Mouse (Mus musculus) limb, embryonic 12.5 days (tissue): ENCODE measurements at regions not wholly inside any gene's neighbourhood (a gene's known extent, or its start where the extent isn't known, plus 50 kb on each side); places are given as distances from the start of the nearest gene placed in this dataset.

Experiments used
- ATAC-seq: fragments of 200-750 bp; cut with Nextera tagmentation; 2 replicates; pipeline ENCODE4 v1.8.0; 2017; ENCODE audit warnings: low read depth, moderate TSS enrichment; ENCODE audit not compliant: insufficient number of reproducible peaks, insufficient read depth, low FRiP score, low TSS enrichment
- H3K27ac ChIP-seq: fragments of 300-500 bp; sonication (generic); 2 replicates; pipeline ENCODE4 v1.5.1; 2016; ENCODE audit warnings: mild to moderate bottlenecking, moderate library complexity
- H3K27me3 ChIP-seq: fragments of 300-500 bp; sonication (generic); 2 replicates; pipeline ENCODE4 v1.6.1; 2016; ENCODE audit warnings: mild to moderate bottlenecking, moderate library complexity
- H3K36me3 ChIP-seq: fragments of 300-500 bp; sonication (generic); 2 replicates; pipeline ENCODE4 v1.6.1; 2016; ENCODE audit warnings: mild to moderate bottlenecking, moderate library complexity
- H3K4me1 ChIP-seq: fragments of 300-500 bp; sonication (generic); replicated peaks from 2 replicates; pipeline ENCODE4 v1.6.1; 2016
- H3K4me2 ChIP-seq: fragments of 300-500 bp; sonication (generic); 2 replicates; pipeline ENCODE4 v1.6.1; 2016; ENCODE audit warnings: mild to moderate bottlenecking, moderate library complexity
- H3K4me3 ChIP-seq: fragments of 300-500 bp; sonication (generic); replicated peaks from 2 replicates; pipeline ENCODE4 v1.5.1; 2016; ENCODE audit warnings: mild to moderate bottlenecking
- H3K9ac ChIP-seq: fragments of 300-500 bp; sonication (generic); replicated peaks from 2 replicates; pipeline ENCODE4 v1.6.1; 2016; ENCODE audit warnings: mild to moderate bottlenecking, moderate library complexity
- H3K9me3 ChIP-seq: fragments of 300-500 bp; sonication (generic); 2 replicates; pipeline ENCODE4 v1.6.1; 2016; ENCODE audit warnings: mild to moderate bottlenecking, moderate library complexity
- WGBS: fragments of 180-500 bp; shearing (Covaris S2); methylation state at CpG from one replicate; pipeline ENCODE4 v1.1.7; 2016; 5-methylcytosine and 5-hydroxymethylcytosine counted together

GRCm38 (mm10) chr13:16261145-16261544 is 249.5 kb downstream of the Inhba start:
- no peak overlapping the region for H3K4me2 ChIP-seq
- H3K36me3 ChIP-seq = no peaks in the 10 kb centered on the region
- H3K9ac ChIP-seq = no peak overlapping the region
- H3K9me3 ChIP-seq = no peaks in the 10 kb centered on the region
- no peaks in the 10 kb centered on the region for H3K4me1 ChIP-seq
- no peak overlapping the region for H3K27ac ChIP-seq
- no peaks in the 10 kb centered on the region for H3K27me3 ChIP-seq
- 79% methylated on average over 3 of the region's 3 CpGs for WGBS
- no peak overlapping the region for H3K4me3 ChIP-seq
- no peak for ATAC-seq

- no peak overlapping the region for H3K4me2 ChIP-seq
- 88% methylated on average over 3 of the region's 3 CpGs for WGBS
- no peak for ATAC-seq
- no peak overlapping the region for H3K27ac ChIP-seq
- H3K9ac ChIP-seq = no peak overlapping the region
- 0 out of 2 replicates have a peak, but pooled peaks cover 3% of the 10 kb centered on the region for H3K4me1 ChIP-seq
- H3K9me3 ChIP-seq = no peaks in the 10 kb centered on the region
- no peaks in the 10 kb centered on the region for H3K27me3 ChIP-seq
- no peaks in the 10 kb centered on the region for H3K36me3 ChIP-seq
- H3K4me3 ChIP-seq = no peak overlapping the region
Measured at GRCm38 (mm10) chr13:16279974-16280373, 268.3 kb downstream of the Inhba start.

GRCm38 (mm10) chr13:16280742-16281141 is 269.1 kb downstream of the Inhba start:
- 0 out of 2 replicates have a peak, but pooled peaks cover 3% of the 10 kb centered on the region for H3K4me1 ChIP-seq
- no peak overlapping the region for H3K27ac ChIP-seq
- H3K36me3 ChIP-seq = no peaks in the 10 kb centered on the region
- no peaks in the 10 kb centered on the region for H3K27me3 ChIP-seq
- no peaks in the 10 kb centered on the region for H3K9me3 ChIP-seq
- H3K4me2 ChIP-seq = no peak overlapping the region
- H3K9ac ChIP-seq = no peak overlapping the region
- no peak overlapping the region for H3K4me3 ChIP-seq
- ATAC-seq = no peak
- WGBS = 65% methylated on average over 2 of the region's 2 CpGs

- no peaks in the 10 kb centered on the region for H3K36me3 ChIP-seq
- no peak overlapping the region for H3K27ac ChIP-seq
Measured at GRCm38 (mm10) chr13:16281777-16282176, 270.1 kb downstream of the Inhba start.

DNA sequence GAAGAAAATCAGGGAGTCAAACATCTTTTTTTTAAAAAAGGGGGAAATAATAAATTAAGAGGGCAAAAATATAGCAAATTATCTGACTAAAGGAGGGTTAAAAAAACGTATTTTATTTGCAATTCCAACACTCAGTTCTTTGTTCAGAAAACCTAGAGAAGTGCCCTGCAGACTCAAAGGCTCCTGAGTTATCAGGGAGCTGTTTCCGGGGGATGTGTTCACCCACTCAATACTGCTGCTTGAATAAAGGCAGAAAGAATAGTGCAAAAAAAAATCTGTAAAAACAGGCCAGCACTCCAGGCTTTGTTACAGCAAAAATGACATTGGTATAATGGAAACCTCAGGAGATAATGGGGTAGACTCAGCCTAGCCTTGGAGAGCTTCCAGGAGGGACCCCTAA is 270.6 kb downstream of the Inhba start:
- H3K27ac ChIP-seq = no peak overlapping the region
- no peaks in the 10 kb centered on the region for H3K9me3 ChIP-seq
- H3K27me3 ChIP-seq = no peaks in the 10 kb centered on the region
- 58% methylated on average over 2 of the region's 2 CpGs for WGBS
- H3K9ac ChIP-seq = no peak overlapping the region
- 0 out of 2 replicates have a peak, but pooled peaks cover 3% of the 10 kb centered on the region for H3K4me1 ChIP-seq
- no peak overlapping the region for H3K4me3 ChIP-seq
- H3K4me2 ChIP-seq = no peak overlapping the region
- no peaks in the 10 kb centered on the region for H3K36me3 ChIP-seq
- no peak for ATAC-seq

More at GRCm38 (mm10) chr13:16281777-16282176, 270.1 kb downstream of the Inhba start:
- no peak overlapping the region for H3K4me3 ChIP-seq
- H3K4me2 ChIP-seq = no peak overlapping the region
- H3K4me1 ChIP-seq = 0 out of 2 replicates have a peak, but pooled peaks cover 3% of the 10 kb centered on the region
- H3K9me3 ChIP-seq = no peaks in the 10 kb centered on the region
- no peak overlapping the region for H3K9ac ChIP-seq
- H3K27me3 ChIP-seq = no peaks in the 10 kb centered on the region
- no peak for ATAC-seq

GRCm38 (mm10) chr13:16283336-16283735 is 271.7 kb downstream of the Inhba start:
- Histone ChIP-seq H3K27ac (no peak overlapping the region), H3K4me1 (0 out of 2 replicates have a peak, but pooled peaks cover 3% of the 10 kb centered on the region), H3K27me3 (no peaks in the 10 kb centered on the region), H3K4me3 (no peak overlapping the region), H3K9me3 (no peaks in the 10 kb centered on the region), H3K4me2 (no peak overlapping the region), H3K36me3 (no peaks in the 10 kb centered on the region), H3K9ac (no peak overlapping the region)
- ATAC-seq = no peak
- 78% methylated on average over 4 of the region's 4 CpGs for WGBS

DNA sequence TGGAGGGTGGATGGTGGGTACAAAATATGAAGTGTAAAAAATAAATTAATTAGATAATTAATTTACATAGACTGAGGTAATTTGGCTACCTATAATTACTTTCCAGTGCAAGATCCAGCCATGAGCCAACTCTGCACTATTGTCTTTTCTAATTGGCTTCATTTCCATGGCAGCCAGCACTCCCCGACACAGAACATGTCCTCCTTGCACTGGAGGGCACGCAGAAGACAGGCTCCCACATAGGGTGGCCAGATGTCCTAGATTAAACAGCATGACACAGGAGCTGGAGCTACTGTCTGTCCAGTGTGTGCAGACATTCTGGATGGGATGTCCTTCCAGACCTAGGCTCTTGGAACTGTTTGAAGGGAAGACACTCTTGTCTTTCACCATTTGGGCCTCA is 278.0 kb downstream of the Inhba start:
- Histone ChIP-seq H3K27ac (no peak overlapping the region), H3K4me1 (no peaks in the 10 kb centered on the region), H3K4me3 (no peak overlapping the region), H3K9me3 (no peaks in the 10 kb centered on the region), H3K27me3 (no peaks in the 10 kb centered on the region), H3K4me2 (no peak overlapping the region), H3K9ac (no peak overlapping the region), H3K36me3 (no peaks in the 10 kb centered on the region)
- no peak for ATAC-seq
- 75% methylated on average over 2 of the region's 2 CpGs for WGBS

DNA sequence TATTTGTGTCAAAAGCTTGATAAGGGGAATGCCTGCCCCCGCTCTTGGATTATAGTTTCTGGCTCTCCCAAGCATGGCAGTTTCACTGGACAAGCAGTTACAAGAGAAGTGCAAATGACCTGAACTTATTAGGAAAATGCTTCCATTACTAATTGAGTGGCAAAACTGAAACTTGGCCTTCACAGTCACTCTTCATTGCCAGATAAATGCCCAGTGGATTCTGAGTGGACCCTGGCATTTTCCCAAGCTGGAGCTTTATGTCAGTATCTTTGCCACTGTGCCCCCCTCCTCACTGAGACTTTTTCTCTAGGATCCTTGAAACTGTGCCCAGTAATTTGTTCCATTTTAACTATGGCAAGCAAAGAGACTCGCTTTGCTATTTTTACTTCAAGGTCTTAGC is 279.1 kb downstream of the Inhba start:
- no peaks in the 10 kb centered on the region for H3K27me3 ChIP-seq
- H3K4me2 ChIP-seq = no peak overlapping the region
- H3K9ac ChIP-seq = no peak overlapping the region
- no peaks in the 10 kb centered on the region for H3K4me1 ChIP-seq
- H3K4me3 ChIP-seq = no peak overlapping the region
- WGBS = 82% methylated on average over 2 of the region's 2 CpGs
- no peak overlapping the region for H3K27ac ChIP-seq
- ATAC-seq = no peak
- H3K9me3 ChIP-seq = no peaks in the 10 kb centered on the region
- H3K36me3 ChIP-seq = no peaks in the 10 kb centered on the region

GRCm38 (mm10) chr13:16291661-16292291 is 280.1 kb downstream of the Inhba start:
- no peak for ATAC-seq

GRCm38 (mm10) chr13:16299756-16300155 is 288.1 kb downstream of the Inhba start:
- no peak overlapping the region for H3K4me2 ChIP-seq
- no peak overlapping the region for H3K9ac ChIP-seq
- H3K4me1 ChIP-seq = no peaks in the 10 kb centered on the region
- H3K4me3 ChIP-seq = no peak overlapping the region
- no peaks in the 10 kb centered on the region for H3K36me3 ChIP-seq
- 83% methylated on average over 2 of the region's 2 CpGs for WGBS
- no peak for ATAC-seq
- H3K27ac ChIP-seq = no peak overlapping the region
- H3K9me3 ChIP-seq = no peaks in the 10 kb centered on the region
- no peaks in the 10 kb centered on the region for H3K27me3 ChIP-seq

More at GRCm38 (mm10) chr13:16291661-16292291, 280.1 kb downstream of the Inhba start:
- no peak overlapping the region for H3K27ac ChIP-seq
- H3K9me3 ChIP-seq = no peaks in the 10 kb centered on the region
- H3K4me2 ChIP-seq = no peak overlapping the region
- no peaks in the 10 kb centered on the region for H3K4me1 ChIP-seq
- no peaks in the 10 kb centered on the region for H3K27me3 ChIP-seq
- no peak overlapping the region for H3K9ac ChIP-seq
- H3K4me3 ChIP-seq = no peak overlapping the region
- WGBS = 89% methylated on average over 6 of the region's 6 CpGs
- H3K36me3 ChIP-seq = no peaks in the 10 kb centered on the region

GRCm38 (mm10) chr13:16314669-16315068 is 303.0 kb downstream of the Inhba start:
- WGBS = 90% methylated on average over 2 of the region's 2 CpGs
- Histone ChIP-seq H3K4me2 (no peak overlapping the region), H3K4me3 (no peak overlapping the region), H3K27me3 (no peaks in the 10 kb centered on the region), H3K4me1 (no peaks in the 10 kb centered on the region), H3K36me3 (no peaks in the 10 kb centered on the region), H3K9me3 (no peaks in the 10 kb centered on the region), H3K9ac (no peak overlapping the region), H3K27ac (no peak overlapping the region)
- no peak for ATAC-seq

DNA sequence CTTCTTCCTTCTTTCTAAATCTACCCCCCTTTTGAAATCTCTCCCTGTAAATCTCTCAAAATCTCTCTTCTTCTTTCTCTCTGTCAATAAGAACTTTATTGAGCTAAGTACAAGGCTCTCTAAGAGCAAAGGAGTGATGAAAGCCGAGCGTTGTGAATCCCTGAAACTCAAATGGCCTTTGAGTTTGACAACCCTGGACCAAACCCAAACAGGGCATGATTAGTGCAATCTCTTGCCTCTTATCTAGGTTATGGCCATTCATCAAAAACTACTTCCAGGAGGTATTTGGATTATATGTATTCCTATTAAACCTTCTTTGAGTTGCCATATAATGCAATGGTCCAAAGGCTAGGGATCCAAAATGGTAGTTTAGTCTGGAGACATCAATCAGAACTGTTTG is 304.0 kb downstream of the Inhba start:
- no peaks in the 10 kb centered on the region for H3K9me3 ChIP-seq
- ATAC-seq = no peak
- no peaks in the 10 kb centered on the region for H3K27me3 ChIP-seq
- H3K4me1 ChIP-seq = no peaks in the 10 kb centered on the region
- no peak overlapping the region for H3K27ac ChIP-seq
- WGBS = 89% methylated on average over 2 of the region's 2 CpGs
- no peak overlapping the region for H3K9ac ChIP-seq
- no peak overlapping the region for H3K4me3 ChIP-seq
- no peak overlapping the region for H3K4me2 ChIP-seq
- no peaks in the 10 kb centered on the region for H3K36me3 ChIP-seq
